Mouse (Mus musculus) lung, adult 10 weeks (tissue): ENCODE data around the gene Muc1. TPM values are rescaled to one million over a fixed set of nuclear protein-coding genes. Genes with fewer than 3 reads are reported as not detected.

Experiments
- polyA plus RNA-seq: library from polyadenylated mRNA; stranded (reverse); fragments of 350-450 nt; fragmentation: Illumina TruSeq; extraction: RNeasy Lipid Tissue Mini Kit (QIAGEN cat#74804); gene quantifications from one replicate; pipeline ENCODE4 v1.2.3, GENCODE M21; 2014; ENCODE audit warnings: low read depth, low replicate concordance; ENCODE audit not compliant: insufficient read depth

The Muc1 gene
- 195 TPM for polyA plus RNA-seq

DNA sequence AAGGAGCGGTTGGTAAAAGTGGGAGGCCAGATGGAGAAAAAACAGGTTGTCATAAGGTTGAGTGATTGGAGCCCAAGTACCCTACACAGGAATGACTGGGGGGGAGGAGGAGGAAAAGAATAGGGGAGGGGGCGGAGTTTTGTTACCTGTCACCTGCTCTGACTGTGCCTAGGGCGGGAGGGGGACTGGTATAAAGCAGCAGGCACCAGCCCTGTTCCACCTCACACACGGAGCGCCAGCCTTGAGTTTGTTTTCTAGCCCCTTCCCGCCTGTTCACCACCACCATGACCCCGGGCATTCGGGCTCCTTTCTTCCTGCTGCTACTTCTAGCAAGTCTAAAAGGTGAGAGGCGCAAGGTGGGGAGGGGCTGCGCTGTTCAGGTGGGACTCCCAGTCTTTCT lies at the start of gene Muc1:
Gene Muc1 (plus strand): TSS at position 222 of the 400 bp plus-strand sequence.

DNA sequence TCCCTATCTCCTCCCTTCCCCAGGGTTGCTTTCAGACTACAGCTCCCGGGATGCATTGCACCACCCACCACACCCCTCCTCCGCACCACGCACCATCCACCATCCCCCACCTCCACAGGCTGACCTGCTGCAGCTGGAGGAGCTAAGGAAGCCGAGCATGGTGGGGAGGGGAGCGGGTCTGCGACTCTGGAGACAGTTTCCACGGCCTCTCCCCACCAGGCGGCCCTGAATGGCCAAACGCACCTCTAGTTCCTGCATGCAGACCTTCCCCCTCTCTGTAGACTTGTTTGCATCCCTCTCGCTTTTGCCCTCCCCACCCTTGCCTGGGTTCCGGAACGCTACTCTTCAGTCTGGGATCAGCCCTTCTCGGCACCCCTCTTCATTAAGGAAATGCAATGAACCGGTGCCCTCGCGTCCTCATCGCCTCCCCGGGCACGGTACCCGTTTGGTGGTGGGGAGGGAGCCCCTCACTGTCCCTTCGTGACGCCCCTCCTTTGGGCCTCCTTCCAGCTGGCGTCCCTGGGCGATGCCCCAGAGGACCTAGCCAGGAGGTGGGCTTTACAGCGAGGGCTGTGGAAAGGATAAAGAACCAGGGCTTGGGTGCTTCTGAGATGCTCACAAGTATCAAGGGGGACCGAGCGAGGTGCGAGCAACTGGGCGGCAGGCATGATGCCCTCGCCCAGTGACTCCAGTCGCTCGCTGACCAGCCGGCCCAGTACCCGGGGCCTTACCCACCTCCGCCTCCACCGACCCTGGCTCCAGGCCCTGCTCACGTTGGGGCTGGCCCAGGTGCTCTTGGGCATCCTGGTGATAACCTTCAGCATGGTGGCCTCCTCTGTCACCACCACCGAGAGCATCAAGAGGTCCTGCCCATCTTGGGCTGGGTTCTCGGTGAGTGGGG lies 45.5 kb upstream of the Muc1 start, which contains the start of gene Fam189b:
Gene Fam189b (plus strand): TSS at position 86 of the 901 bp plus-strand sequence.

DNA sequence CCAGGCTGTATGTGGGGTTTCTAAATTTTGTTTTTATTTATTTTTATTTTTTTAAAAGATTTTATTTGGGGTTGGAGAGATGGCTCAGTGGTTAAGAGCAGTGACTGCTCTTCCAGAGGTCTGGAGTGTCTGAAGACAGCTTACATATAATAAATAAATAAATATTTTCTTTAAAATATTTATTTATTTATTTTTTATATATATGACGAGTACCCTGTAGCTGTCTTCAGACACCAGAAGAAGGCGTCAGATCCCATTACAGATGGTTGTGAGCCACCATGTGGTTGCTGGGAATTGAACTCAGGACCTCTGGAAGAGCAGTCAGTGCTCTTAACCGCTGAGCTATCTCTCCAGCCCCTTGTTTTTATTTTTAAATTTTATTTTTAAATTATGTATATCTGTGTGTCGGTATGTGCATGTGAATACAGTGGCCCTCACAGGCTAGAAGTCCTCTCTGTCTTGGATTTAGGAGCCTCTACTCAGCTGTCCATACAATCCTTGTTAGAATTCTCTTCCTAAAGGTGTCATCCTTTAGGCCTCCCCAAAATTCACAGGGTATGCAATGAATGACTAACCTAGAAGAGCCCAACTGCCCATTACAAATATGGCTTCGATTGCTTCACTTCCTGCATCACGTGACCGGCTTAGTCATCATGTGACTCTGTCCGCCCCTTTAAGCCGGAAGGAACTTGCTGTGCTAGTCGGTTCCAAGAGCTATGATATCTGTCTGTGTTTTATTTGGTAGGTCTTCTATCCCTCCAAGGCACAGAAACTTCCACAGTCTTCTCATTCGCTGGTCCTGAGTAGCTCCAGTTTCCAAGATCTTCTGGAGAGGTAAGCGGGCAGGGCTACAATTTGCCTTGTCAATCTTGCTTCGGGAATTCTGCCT lies 26.4 kb upstream of the Muc1 start, which contains the start of gene Gba:
Gene Gba (plus strand): TSS at position 676 of the 889 bp plus-strand sequence.

DNA sequence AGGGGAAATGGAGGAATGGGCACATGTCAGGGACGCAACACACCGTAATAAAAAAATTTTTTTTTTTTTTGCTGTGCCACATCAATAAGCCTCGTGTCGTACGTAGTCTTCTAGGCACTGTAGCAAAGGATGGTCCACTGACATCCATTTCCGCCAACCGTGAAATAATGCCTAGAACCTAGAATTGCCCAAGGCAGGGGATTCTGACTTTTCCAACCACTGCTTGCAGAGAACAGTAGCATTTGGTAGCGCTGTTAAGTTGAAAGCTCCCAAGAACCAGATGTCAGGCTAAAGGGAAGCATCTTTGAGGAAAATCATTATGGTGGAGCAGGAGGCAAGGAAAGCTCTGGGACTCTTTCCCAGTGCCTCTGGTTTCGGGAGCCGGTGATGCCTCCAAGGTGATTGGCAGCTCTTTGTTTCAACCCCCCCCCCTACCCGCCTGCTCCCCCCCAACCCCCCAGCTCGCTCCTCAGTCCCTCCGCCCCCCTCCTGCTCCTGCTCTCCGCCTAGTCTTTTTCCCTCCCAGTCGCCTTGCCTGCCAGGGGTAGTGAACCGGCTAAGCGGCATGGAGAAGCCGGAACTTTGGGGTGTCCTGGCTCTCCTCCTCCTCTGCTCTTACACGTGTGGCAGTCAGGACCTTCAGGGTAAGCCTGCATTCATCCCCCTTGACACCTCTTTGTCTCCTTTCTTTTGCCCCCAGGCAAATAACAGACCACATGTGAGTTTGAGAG lies 14.0 kb upstream of the Muc1 start, which contains the start of gene Thbs3:
Gene Thbs3 (plus strand): TSS at position 500 of the 731 bp plus-strand sequence.

DNA sequence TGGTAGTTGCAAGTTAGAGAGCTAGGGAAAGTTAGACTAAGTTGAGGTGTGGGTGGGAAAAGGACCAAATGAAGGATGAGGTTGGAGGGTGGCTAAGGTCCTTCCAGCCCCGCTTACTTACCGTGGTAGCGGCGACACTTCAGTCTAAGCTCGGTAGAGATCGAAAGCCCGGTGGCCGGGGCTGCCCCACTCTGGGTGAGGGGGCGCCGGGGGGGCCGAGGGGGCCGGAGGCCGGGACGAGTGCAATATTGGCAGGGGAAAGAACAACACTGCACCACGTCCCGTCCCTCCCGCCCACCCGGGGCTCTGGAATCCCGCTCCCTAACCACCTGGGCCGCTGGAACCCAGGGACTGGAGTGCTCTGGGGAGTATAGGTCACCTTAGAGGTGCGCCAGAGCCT lies 2.0 kb upstream of the Muc1 start, which contains the start of gene Mtx1:
Gene Mtx1 (minus strand): TSS at position 189 of the 400 bp plus-strand sequence.

DNA sequence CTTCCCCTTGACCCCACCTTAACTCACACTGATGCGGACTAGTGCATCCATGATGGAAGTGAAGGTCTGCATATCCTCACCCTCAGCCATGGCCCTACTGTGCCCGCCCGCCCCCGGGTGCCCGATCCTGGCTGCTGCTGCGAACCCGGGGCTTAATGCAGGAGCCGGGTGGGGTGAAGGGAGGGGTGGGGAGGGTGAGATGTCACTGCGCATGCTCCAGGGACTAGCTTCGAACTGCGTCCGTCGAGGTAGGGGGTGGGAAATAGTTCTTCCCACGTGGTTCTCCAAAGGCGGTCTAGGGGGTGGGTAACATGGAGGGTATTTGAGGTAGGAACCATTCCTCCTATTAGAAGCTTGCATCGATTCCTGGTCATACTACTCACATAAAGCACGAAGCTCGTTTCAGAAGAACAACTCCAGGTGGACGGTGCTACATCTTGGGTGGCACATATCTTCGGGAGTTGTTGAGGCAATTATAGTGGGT lies 16.9 kb downstream of the Muc1 start, which contains the start of gene Krtcap2:
Gene Krtcap2 (plus strand): TSS at position 279 of the 484 bp plus-strand sequence.

DNA sequence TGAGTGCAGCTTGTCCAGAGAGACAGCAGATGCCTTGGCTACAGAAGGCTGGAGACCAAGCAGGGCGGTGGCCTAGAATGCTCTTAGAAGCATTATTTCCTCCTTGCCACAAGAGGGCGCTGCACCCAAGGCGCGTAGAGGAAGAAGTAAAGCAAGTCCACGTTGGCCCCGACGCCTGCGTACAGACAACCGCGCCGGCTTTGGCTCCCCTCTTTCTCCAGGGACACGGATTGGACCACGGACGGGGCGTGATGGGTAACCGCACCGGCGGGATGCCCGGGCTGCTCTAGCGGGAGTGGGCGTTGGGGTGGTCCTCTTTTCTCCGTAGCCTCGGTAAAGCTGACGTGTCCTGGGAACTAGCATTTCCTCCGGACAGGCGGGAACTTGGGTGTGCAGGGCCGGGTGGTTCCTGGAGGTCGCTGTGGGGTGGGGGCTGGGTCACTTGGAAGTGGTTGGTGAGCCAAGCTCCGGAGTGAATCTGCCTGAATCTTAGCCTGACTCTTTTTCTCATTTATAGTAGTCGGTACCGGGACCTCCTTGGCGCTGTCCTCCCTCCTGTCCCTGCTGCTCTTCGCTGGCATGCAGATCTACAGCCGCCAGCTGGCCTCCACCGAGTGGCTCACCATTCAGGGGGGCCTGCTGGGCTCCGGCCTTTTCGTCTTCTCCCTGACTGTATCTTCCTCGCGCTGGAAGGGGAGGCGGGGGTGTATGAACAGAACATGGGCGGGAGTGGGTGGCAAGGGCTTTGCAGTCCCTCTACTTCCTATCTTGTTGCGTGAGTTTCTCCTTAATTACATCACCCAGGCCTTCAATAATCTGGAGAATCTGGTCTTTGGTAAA lies 17.6 kb downstream of the Muc1 start, which contains the start of gene Trim46:
Gene Trim46 (minus strand): TSS at position 49 of the 840 bp plus-strand sequence.

DNA sequence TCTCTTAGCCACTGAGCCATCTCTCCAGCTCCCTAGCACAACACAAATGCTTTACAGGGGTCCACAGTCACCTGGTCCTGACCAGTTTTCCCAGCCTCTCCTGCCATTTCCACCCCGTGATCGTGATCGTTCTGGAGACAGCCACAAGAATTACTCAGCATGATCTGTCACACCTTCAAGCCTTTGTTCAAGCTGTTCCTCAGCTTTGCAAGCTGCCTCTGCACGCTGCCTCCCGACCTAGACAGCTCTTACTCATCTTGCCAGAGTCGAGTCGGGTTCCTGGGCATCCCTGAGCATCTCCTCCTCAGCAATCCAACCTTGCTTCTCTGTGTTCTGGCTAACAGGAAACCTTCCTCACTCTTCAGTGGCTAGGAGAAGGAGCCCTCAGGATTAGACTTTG lies 30.2 kb downstream of the Muc1 start, which contains the start of gene Dpm3:
Gene Dpm3 (plus strand): TSS at position 283 of the 400 bp plus-strand sequence.

DNA sequence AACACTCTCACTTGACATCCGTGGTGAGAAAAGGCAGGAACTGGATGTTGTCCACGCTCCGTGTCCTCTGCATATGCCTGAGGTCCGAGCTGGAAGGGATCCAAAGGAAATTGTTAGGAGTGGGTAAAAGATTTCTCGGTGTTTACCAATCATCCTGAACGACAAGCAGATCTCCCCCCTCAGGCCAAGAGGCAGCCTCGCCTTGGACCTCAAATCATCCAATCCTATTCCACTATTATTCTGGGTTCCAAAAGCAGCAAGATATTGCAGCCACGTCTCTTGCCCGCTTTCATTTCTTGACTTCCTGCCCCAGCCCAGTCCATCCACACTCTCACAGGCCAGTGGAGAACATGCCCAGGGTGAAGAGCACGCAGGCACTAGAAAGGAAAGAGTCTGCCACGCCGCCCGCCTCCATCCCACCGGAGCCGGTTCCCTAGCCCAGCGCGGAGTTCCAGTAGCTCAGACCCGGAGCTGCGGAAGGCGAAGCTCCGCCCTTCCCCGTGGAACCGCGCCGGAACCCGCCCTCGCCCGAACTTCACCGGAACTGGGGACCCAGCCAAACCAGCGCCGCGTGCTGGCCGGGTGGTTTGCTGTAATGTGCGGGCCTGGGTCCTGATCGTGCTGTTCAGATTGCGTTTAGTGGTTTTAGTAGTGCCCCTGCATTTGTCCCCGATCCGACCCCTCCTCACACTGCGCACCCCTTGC lies 41.3 kb downstream of the Muc1 start, which contains the start of gene Slc50a1:
Gene Slc50a1 (minus strand): TSS at position 520 of the 705 bp plus-strand sequence.

DNA sequence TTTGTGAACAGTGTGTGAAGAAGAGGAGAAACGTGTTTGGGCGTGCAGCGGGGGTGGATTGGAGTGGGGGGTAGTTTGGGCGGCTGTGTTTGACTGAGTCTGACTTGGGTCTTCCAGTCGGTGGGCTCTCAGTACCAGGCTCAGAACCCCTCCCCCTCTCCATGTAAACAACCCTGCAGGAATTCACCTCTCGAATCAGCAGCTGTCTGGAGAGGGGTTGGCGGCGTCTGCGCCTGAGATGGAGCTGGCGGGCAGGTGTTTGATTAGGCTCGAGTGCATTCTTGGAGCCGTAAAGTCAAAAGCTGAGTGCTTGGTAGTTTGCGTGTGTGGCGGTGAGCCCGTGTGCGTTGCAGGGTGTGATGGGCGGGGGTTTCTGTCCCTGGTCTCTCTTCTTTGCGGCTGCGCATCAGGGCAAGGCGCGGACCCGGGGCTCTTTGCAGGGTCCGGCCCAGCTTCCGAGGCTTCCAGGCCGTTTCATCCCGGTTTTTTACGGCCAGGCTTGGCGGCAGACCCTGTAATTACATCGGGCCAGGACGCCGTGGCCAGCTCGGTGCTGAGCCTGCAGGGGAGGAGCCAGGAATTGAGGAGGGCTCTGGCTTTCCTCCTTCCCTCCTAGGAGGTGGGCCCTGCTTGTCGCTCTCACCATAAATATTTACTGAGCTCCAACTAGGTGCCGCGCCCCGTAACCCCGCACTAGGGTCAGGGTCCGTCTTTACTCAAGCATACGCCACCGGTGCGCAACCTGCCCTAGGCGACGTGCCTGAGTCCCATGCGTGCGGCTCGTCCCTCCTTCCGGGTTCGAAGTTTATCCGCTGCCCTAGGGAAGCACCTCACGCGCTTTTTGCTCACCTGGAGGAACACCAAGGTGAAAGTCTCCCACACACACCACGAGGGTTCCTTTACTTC lies 52.0 kb downstream of the Muc1 start, which contains the start of gene Efna1:
Gene Efna1 (minus strand): TSS at position 537 of the 906 bp plus-strand sequence.

Other genes with a start within 250 kb of the Muc1 start
- 25.0 TPM for gene Rusc1, start 135.7 kb upstream of the Muc1 start, polyA plus RNA-seq
- not detected for gene Gm43738, start 128.0 kb upstream of the Muc1 start, polyA plus RNA-seq
- 109 TPM for gene Fdps, start 127.1 kb upstream of the Muc1 start, polyA plus RNA-seq
- gene Pklr, start 92.9 kb upstream of the Muc1 start, polyA plus RNA-seq = 0.12 TPM
- not detected for gene Hcn3, start 68.9 kb upstream of the Muc1 start, polyA plus RNA-seq
- gene Clk2, start 64.3 kb upstream of the Muc1 start, polyA plus RNA-seq = 24.4 TPM
- 50.9 TPM for gene Scamp3, start 51.6 kb upstream of the Muc1 start, polyA plus RNA-seq
- 9.9 TPM for gene Fam189b, start 45.9 kb upstream of the Muc1 start, polyA plus RNA-seq
- gene Gba, start 26.1 kb upstream of the Muc1 start, polyA plus RNA-seq = 35.5 TPM
- 37.7 TPM for gene Thbs3, start 13.9 kb upstream of the Muc1 start, polyA plus RNA-seq
- 75.1 TPM for gene Mtx1, start 2.0 kb upstream of the Muc1 start, polyA plus RNA-seq
- gene Krtcap2, start 16.9 kb downstream of the Muc1 start, polyA plus RNA-seq = 122 TPM
- 2.3 TPM for gene Trim46, start 17.3 kb downstream of the Muc1 start, polyA plus RNA-seq
- gene Dpm3, start 30.3 kb downstream of the Muc1 start, polyA plus RNA-seq = 220 TPM
- gene Slc50a1, start 41.5 kb downstream of the Muc1 start, polyA plus RNA-seq = 90.4 TPM
- gene Efna1, start 52.1 kb downstream of the Muc1 start, polyA plus RNA-seq = 102 TPM
- gene Efna3, start 93.9 kb downstream of the Muc1 start, polyA plus RNA-seq = 0.75 TPM
- gene Efna4, start 109.0 kb downstream of the Muc1 start, polyA plus RNA-seq = 1.5 TPM
- 109 TPM for gene Adam15, start 120.9 kb downstream of the Muc1 start, polyA plus RNA-seq
- 0.17 TPM for gene Dcst2, start 132.9 kb downstream of the Muc1 start, polyA plus RNA-seq
- gene Dcst1, start 136.2 kb downstream of the Muc1 start, polyA plus RNA-seq = not detected
- 20.1 TPM for gene Zbtb7b, start 165.7 kb downstream of the Muc1 start, polyA plus RNA-seq
- not detected for gene Lenep, start 173.7 kb downstream of the Muc1 start, polyA plus RNA-seq
- gene Flad1, start 182.8 kb downstream of the Muc1 start, polyA plus RNA-seq = 9.7 TPM
- 11.5 TPM for gene Cks1b, start 189.3 kb downstream of the Muc1 start, polyA plus RNA-seq
- 31.8 TPM for gene Shc1, start 189.4 kb downstream of the Muc1 start, polyA plus RNA-seq
- gene Pygo2, start 201.2 kb downstream of the Muc1 start, polyA plus RNA-seq = 31.0 TPM
- 39.9 TPM for gene Pbxip1, start 207.6 kb downstream of the Muc1 start, polyA plus RNA-seq
- gene Pmvk, start 225.5 kb downstream of the Muc1 start, polyA plus RNA-seq = 67.9 TPM